Mouse (Mus musculus): ENCODE measurements at regions not wholly inside any gene's neighbourhood (a gene's known extent, or its start where the extent isn't known, plus 50 kb on each side); places are given as distances from the start of the nearest gene placed in this dataset.
"Not testable (repeated sequence)": the region's sequence is repeated elsewhere in the genome, so short reads cannot be mapped to it uniquely, and the experiment has no call there.

- no peak for DNase-seq (ENCODE audit: low spot score)
Measured at GRCm38 (mm10) chr3:33440905-33441304, 297.9 kb upstream of the Pex5l start.

- no peak for DNase-seq (ENCODE audit: low spot score)
Measured at GRCm38 (mm10) chr3:33440500-33440899, 297.5 kb upstream of the Pex5l start.

- no peak for DNase-seq (ENCODE audit: low spot score)
Measured at GRCm38 (mm10) chr3:33416922-33417321, 273.9 kb upstream of the Pex5l start.

GRCm38 (mm10) chr3:33416321-33416720 is 273.3 kb upstream of the Pex5l start:
- DNase-seq (ENCODE audit: low spot score): no peak

GRCm38 (mm10) chr3:33401904-33402303 is 258.9 kb upstream of the Pex5l start:
- DNase-seq (ENCODE audit: low spot score): no peak

GRCm38 (mm10) chr3:33399321-33399720 is 256.3 kb upstream of the Pex5l start:
- DNase-seq (ENCODE audit: low spot score): no peak

- no peak for DNase-seq (ENCODE audit: low spot score)
Measured at GRCm38 (mm10) chr3:33398326-33398725, 255.3 kb upstream of the Pex5l start.

- no peak for DNase-seq (ENCODE audit: low spot score)
Measured at GRCm38 (mm10) chr3:33397217-33397616, 254.2 kb upstream of the Pex5l start.

- DNase-seq (ENCODE audit: low spot score): no peak
Measured at GRCm38 (mm10) chr3:33392541-33392822, 249.4 kb upstream of the Pex5l start.

- no peak for DNase-seq (ENCODE audit: low spot score)
Measured at GRCm38 (mm10) chr3:33391765-33392540, 248.9 kb upstream of the Pex5l start.

- no peak for DNase-seq (ENCODE audit: low spot score)
Measured at GRCm38 (mm10) chr3:33388171-33388570, 245.1 kb upstream of the Pex5l start.

- DNase-seq (ENCODE audit: low spot score): no peak
Measured at GRCm38 (mm10) chr3:33383622-33384021, 240.6 kb upstream of the Pex5l start.

- DNase-seq (ENCODE audit: low spot score): no peak
Measured at GRCm38 (mm10) chr3:33379604-33380003, 236.6 kb upstream of the Pex5l start.

GRCm38 (mm10) chr3:33375161-33375560 is 232.1 kb upstream of the Pex5l start:
- DNase-seq (ENCODE audit: low spot score): no peak

GRCm38 (mm10) chr3:33372806-33373205 is 229.8 kb upstream of the Pex5l start:
- no peak for DNase-seq (ENCODE audit: low spot score)

- no peak for DNase-seq (ENCODE audit: low spot score)
Measured at GRCm38 (mm10) chr3:33363521-33363920, 220.5 kb upstream of the Pex5l start.

GRCm38 (mm10) chr3:33360030-33360429 is 217.0 kb upstream of the Pex5l start:
- DNase-seq (ENCODE audit: low spot score): no peak

GRCm38 (mm10) chr3:33353860-33354259 is 210.8 kb upstream of the Pex5l start:
- no peak for DNase-seq (ENCODE audit: low spot score)

GRCm38 (mm10) chr3:33350986-33351385 is 207.9 kb upstream of the Pex5l start:
- peak; percentile 31 for DNase-seq (ENCODE audit: low spot score)

GRCm38 (mm10) chr3:33334056-33334455 is 191.0 kb upstream of the Pex5l start:
- peak; percentile 10 for DNase-seq (ENCODE audit: low spot score)

- not testable (repeated sequence) for DNase-seq (ENCODE audit: low spot score)
Measured at GRCm38 (mm10) chr3:33317691-33318090, 174.6 kb upstream of the Pex5l start.

GRCm38 (mm10) chr3:33312230-33312825 is 169.3 kb upstream of the Pex5l start:
- DNase-seq (ENCODE audit: low spot score): no peak

- DNase-seq (ENCODE audit: low spot score): no peak
Measured at GRCm38 (mm10) chr3:33308212-33308611, 165.2 kb upstream of the Pex5l start.

- no peak for DNase-seq (ENCODE audit: low spot score)
Measured at GRCm38 (mm10) chr3:33306169-33306568, 163.1 kb upstream of the Pex5l start.
